Comparison of ENCODE assay signal across 8 mouse cellular contexts in genomic region chr6:116264018-116264651, GRCm38 (mm10). TPM values are rescaled to one million over a fixed set of nuclear protein-coding genes. Genes with fewer than 3 reads are reported as not detected.
DNase-seq lines count a peak whose midpoint lies in the region; ATAC-seq and TF ChIP-seq lines count a peak whose summit lies in the region.

TSS of gene Zfand4 (plus strand) at chr6:116264222.

- peak within 1 kb of the TSS; percentile 88 for H3K4me2 ChIP-seq in heart, embryonic 13.5 days
- H3K4me2 ChIP-seq in liver, embryonic 12.5 days: peak within 1 kb of the TSS; percentile 89
- peak within 1 kb of the TSS; percentile 72 for H3K4me2 ChIP-seq in stomach, embryonic 15.5 days

- H3K27me3 ChIP-seq in C2C12 (ENCODE audit: control insufficient read depth, insufficient read depth, insufficient read length): no peaks in the 10 kb centered on the region
- H3K27me3 ChIP-seq in erythroblast, embryonic 14.5 days (ENCODE audit: control insufficient read depth): no peaks in the 10 kb centered on the region
- H3K27me3 ChIP-seq in heart, embryonic 13.5 days (replicated peaks): no peaks in the 10 kb centered on the region
- H3K27me3 ChIP-seq in liver, embryonic 12.5 days (replicated peaks): no peaks in the 10 kb centered on the region
- no peaks in the 10 kb centered on the region for H3K27me3 ChIP-seq in stomach, embryonic 15.5 days (replicated peaks)

- H3K9ac ChIP-seq in heart, embryonic 13.5 days: peak within 1 kb of the TSS; percentile 90
- peak within 1 kb of the TSS; percentile 87 for H3K9ac ChIP-seq in liver, embryonic 12.5 days
- H3K9ac ChIP-seq in stomach, embryonic 15.5 days: peak within 1 kb of the TSS; percentile 43

- peaks cover 36% of the 10 kb centered on the region for H3K4me1 ChIP-seq in erythroblast, embryonic 14.5 days (ENCODE audit: control insufficient read depth)
- peaks cover 17% of the 10 kb centered on the region for H3K4me1 ChIP-seq in heart, embryonic 13.5 days
- peaks cover 37% of the 10 kb centered on the region for H3K4me1 ChIP-seq in liver, embryonic 12.5 days
- H3K4me1 ChIP-seq in stomach, embryonic 15.5 days: no peaks in the 10 kb centered on the region; the same call in 1 of the 2 replicates

- WGBS in heart, embryonic 13.5 days: under 1% methylated on average over 59 of the region's 67 CpGs
- WGBS in liver, embryonic 12.5 days (ENCODE audit: insufficient replicate concordance): 0% methylated on average over 66 of the region's 67 CpGs
- WGBS in stomach, embryonic 15.5 days: under 1% methylated on average over 65 of the region's 67 CpGs

- no peaks in the 10 kb centered on the region for H3K9me3 ChIP-seq in erythroblast, embryonic 14.5 days (ENCODE audit: control insufficient read depth, low read length)
- H3K9me3 ChIP-seq in heart, embryonic 13.5 days: no peaks in the 10 kb centered on the region
- no peaks in the 10 kb centered on the region for H3K9me3 ChIP-seq in liver, embryonic 12.5 days (replicated peaks)
- H3K9me3 ChIP-seq in stomach, embryonic 15.5 days: no peaks in the 10 kb centered on the region

- H3K36me3 ChIP-seq in C2C12 (ENCODE audit: control insufficient read depth, insufficient read depth): peaks cover 17% of the 10 kb centered on the region
- peaks cover 9% of the 10 kb centered on the region for H3K36me3 ChIP-seq in erythroblast, embryonic 14.5 days (ENCODE audit: control insufficient read depth)
- H3K36me3 ChIP-seq in heart, embryonic 13.5 days: peaks cover 32% of the 10 kb centered on the region
- H3K36me3 ChIP-seq in liver, embryonic 12.5 days: peaks cover 31% of the 10 kb centered on the region
- H3K36me3 ChIP-seq in stomach, embryonic 15.5 days: 0 out of 2 replicates have a peak, but pooled peaks cover 4% of the 10 kb centered on the region

- peak within 1 kb of the TSS; percentile 39 for H3K27ac ChIP-seq in heart, embryonic 13.5 days (replicated peaks)
- peak within 1 kb of the TSS; percentile 85 for H3K27ac ChIP-seq in liver, embryonic 12.5 days
- peak within 1 kb of the TSS; percentile 48; the same call in 1 of the 2 replicates for H3K27ac ChIP-seq in stomach, embryonic 15.5 days

- no peaks in the 10 kb centered on the region for H3K79me3 ChIP-seq in C2C12 (ENCODE audit: low read depth)

- TF ChIP-seq CTCF in C2C12 (IDR thresholded peaks at IDR 0.05; ENCODE audit: control insufficient read depth, insufficient read depth, insufficient read length): no peak
- TF ChIP-seq CTCF in brain, embryonic 14.5 days (IDR thresholded peaks at IDR 0.05; ENCODE audit: borderline replicate concordance, extremely low read depth, insufficient read depth, insufficient read length): no peak

- peak; percentile 97 for DNase-seq in brain, embryonic 14.5 days (ENCODE audit: low read depth)
- DNase-seq in kidney, postnatal 10 days: peak; percentile 96
- DNase-seq in natural killer cell, adult 2 months (ENCODE audit: low spot score in 2 of 2): peak; percentile 83 to 87

- H3ac ChIP-seq in C2C12 (ENCODE audit: control insufficient read depth, insufficient read length, low read depth): peak within 1 kb of the TSS; percentile 99

- no peaks in the 10 kb centered on the region for H3K79me2 ChIP-seq in C2C12 (ENCODE audit: control insufficient read depth, insufficient read depth)

- peak within 1 kb of the TSS; percentile 37 for H3K4me3 ChIP-seq in C2C12 (ENCODE audit: insufficient read depth, poor library complexity, severe bottlenecking)
- H3K4me3 ChIP-seq in erythroblast, embryonic 14.5 days (replicated peaks): peak within 1 kb of the TSS; percentile 84
- H3K4me3 ChIP-seq in heart, embryonic 13.5 days: peak within 1 kb of the TSS; percentile 72
- H3K4me3 ChIP-seq in liver, embryonic 12.5 days: peak within 1 kb of the TSS; percentile 78
- H3K4me3 ChIP-seq in stomach, embryonic 15.5 days (replicated peaks): peak within 1 kb of the TSS; percentile 59

- peak; percentile 78; the same call in 1 of the 2 replicates for TF ChIP-seq POLR2A in brain, embryonic 14.5 days (IDR thresholded peaks at IDR 0.05; ENCODE audit: borderline replicate concordance, extremely low read depth, insufficient read depth, insufficient read length, poor library complexity, severe bottlenecking)

- peak; percentile 89 for ATAC-seq in heart, embryonic 13.5 days (ENCODE audit: extremely low read depth, insufficient number of reproducible peaks, low FRiP score, low TSS enrichment)
- ATAC-seq in liver, embryonic 12.5 days: peak; percentile 98
- ATAC-seq in stomach, embryonic 15.5 days (ENCODE audit: insufficient read depth, low FRiP score, low read depth): peak; percentile 99

TF ChIP-seq in C2C12, 6 proteins besides CTCF, POLR2A, EP300 and RAD21:
- TF ChIP-seq MYOD1 (IDR thresholded peaks at IDR 0.05; ENCODE audit: control insufficient read depth, insufficient read length, low read depth) (no peak), USF1 (IDR thresholded peaks at IDR 0.05; ENCODE audit: low read depth) (no peak), MAX (IDR thresholded peaks at IDR 0.05) (no peak), MYOG (IDR thresholded peaks at IDR 0.05; ENCODE audit: control insufficient read depth, extremely low read depth, insufficient read length) (no peak), FOSL1 (IDR thresholded peaks at IDR 0.05; ENCODE audit: insufficient read depth, low read length, poor library complexity, severe bottlenecking) (no peak), CEBPB (IDR thresholded peaks at IDR 0.05; ENCODE audit: low read depth) (no peak)
TF ChIP-seq in C2C12: peak in this region for 0.

RNA-seq across cellular contexts. Expression of gene Zfand4, which starts in this region (rescaled TPM):
- polyA plus RNA-seq in C2C12 (2012; fragmentation: generic; extraction: Trizol): 0.99 TPM
- 6.5 and 7.7 TPM in 2 replicates for polyA plus RNA-seq in brain, embryonic 14.5 days (2012; rRNA removed)
- 0.05 and 0.08 TPM in 2 replicates for polyA plus RNA-seq in erythroblast, embryonic 14.5 days (2012)
- polyA plus RNA-seq in heart, embryonic 13.5 days (2015; fragmentation: Nextera tagmentation; extraction: Ambion mirVana): 2.8 and 3.2 TPM in 2 replicates
- polyA plus RNA-seq in liver, embryonic 12.5 days (2016; fragmentation: Nextera tagmentation; extraction: Ambion mirVana): 6.1 and 6.6 TPM in 2 replicates
- polyA plus RNA-seq in stomach, embryonic 15.5 days (2015; fragmentation: Nextera tagmentation; extraction: Ambion mirVana): 5.1 and 5.2 TPM in 2 replicates

Comparison
In these comparisons a context has a peak if more than half of its experiments do, and no peak if none do; other contexts are left out.
1. Peak in every context shown above with its lines: DNase-seq, ATAC-seq, H3K4me3 ChIP-seq and H3K27ac ChIP-seq.